Mouse (Mus musculus) liver, embryonic 15.5 days (tissue): ENCODE measurements at regions not wholly inside any gene's neighbourhood (a gene's known extent, or its start where the extent isn't known, plus 50 kb on each side); places are given as distances from the start of the nearest gene placed in this dataset.
A peak's percentile ranks its signal among the peaks of the same experiment; 100 is the strongest.

Source experiments
- ATAC-seq: fragments of 200-750 bp; cut with Nextera tagmentation; 2 replicates; pipeline ENCODE4 v1.8.0; 2017; ENCODE audit warnings: moderate number of reproducible peaks, mild to moderate bottlenecking, moderate library complexity; ENCODE audit not compliant: insufficient read depth
- H3K27ac ChIP-seq: fragments of 300-500 bp; sonication (generic); replicated peaks from 2 replicates; pipeline ENCODE4 v1.5.1; 2015; ENCODE audit warnings: mild to moderate bottlenecking, inconsistent platforms
- H3K27me3 ChIP-seq: fragments of 300-500 bp; sonication (generic); 2 replicates; pipeline ENCODE4 v1.6.1; 2015; ENCODE audit warnings: mild to moderate bottlenecking, inconsistent platforms
- H3K36me3 ChIP-seq: fragments of 300-500 bp; sonication (generic); replicated peaks from 2 replicates; pipeline ENCODE4 v1.6.1; 2015; ENCODE audit warnings: moderate library complexity, mild to moderate bottlenecking, inconsistent platforms
- H3K4me1 ChIP-seq: fragments of 300-500 bp; sonication (generic); replicated peaks from 2 replicates; pipeline ENCODE4 v1.6.1; 2015; ENCODE audit warnings: inconsistent platforms
- H3K4me2 ChIP-seq: fragments of 300-500 bp; sonication (generic); 2 replicates; pipeline ENCODE4 v1.6.1; 2015; ENCODE audit warnings: moderate library complexity, mild to moderate bottlenecking, inconsistent platforms
- H3K4me3 ChIP-seq: fragments of 300-500 bp; sonication (generic); replicated peaks from 2 replicates; pipeline ENCODE4 v1.5.1; 2015; ENCODE audit warnings: mild to moderate bottlenecking, inconsistent platforms
- H3K9ac ChIP-seq: fragments of 300-500 bp; sonication (generic); 2 replicates; pipeline ENCODE4 v1.6.1; 2015; ENCODE audit warnings: moderate library complexity, mild to moderate bottlenecking, inconsistent platforms
- H3K9me3 ChIP-seq: fragments of 300-500 bp; sonication (generic); replicated peaks from 2 replicates; pipeline ENCODE4 v1.6.1; 2016; ENCODE audit warnings: inconsistent platforms
- WGBS: fragments of 180-500 bp; shearing (Covaris S2); methylation state at CpG from one replicate; pipeline ENCODE4 v1.1.7; 2015; ENCODE audit warnings: mixed read lengths; ENCODE audit not compliant: insufficient replicate concordance; 5-methylcytosine and 5-hydroxymethylcytosine counted together

GRCm38 (mm10) chr12:16060461-16060860 is 243.7 kb upstream of the Trib2 start:
- no peak overlapping the region for H3K27ac ChIP-seq
- H3K4me3 ChIP-seq: no peak overlapping the region
- WGBS: 75% methylated on average over 5 of the region's 5 CpGs
- H3K4me1 ChIP-seq: no peaks in the 10 kb centered on the region
- ATAC-seq: no peak
- H3K36me3 ChIP-seq: no peaks in the 10 kb centered on the region
- H3K4me2 ChIP-seq: no peak overlapping the region
- H3K9me3 ChIP-seq: no peaks in the 10 kb centered on the region
- no peaks in the 10 kb centered on the region for H3K27me3 ChIP-seq
- no peak overlapping the region for H3K9ac ChIP-seq

- no peaks in the 10 kb centered on the region for H3K27me3 ChIP-seq
- H3K4me1 ChIP-seq: no peaks in the 10 kb centered on the region
- no peak overlapping the region for H3K27ac ChIP-seq
- H3K4me3 ChIP-seq: no peak overlapping the region
- H3K4me2 ChIP-seq: no peak overlapping the region
- no peak for ATAC-seq
- H3K9me3 ChIP-seq: no peaks in the 10 kb centered on the region
- WGBS: 65% methylated on average over 3 of the region's 3 CpGs
- no peak overlapping the region for H3K9ac ChIP-seq
- H3K36me3 ChIP-seq: no peaks in the 10 kb centered on the region
These were observed 241.5 kb upstream of the Trib2 start for GRCm38 (mm10) chr12:16058255-16058654.

GRCm38 (mm10) chr12:16056831-16057230 is 240.1 kb upstream of the Trib2 start:
- H3K27ac ChIP-seq: no peak overlapping the region
- no peaks in the 10 kb centered on the region for H3K4me1 ChIP-seq
- H3K4me3 ChIP-seq: no peak overlapping the region
- no peak for ATAC-seq
- no peak overlapping the region for H3K9ac ChIP-seq
- no peaks in the 10 kb centered on the region for H3K36me3 ChIP-seq
- H3K4me2 ChIP-seq: no peak overlapping the region
- WGBS: 70% methylated on average over 2 of the region's 2 CpGs
- H3K27me3 ChIP-seq: no peaks in the 10 kb centered on the region
- H3K9me3 ChIP-seq: no peaks in the 10 kb centered on the region

- Histone ChIP-seq H3K27me3 (no peaks in the 10 kb centered on the region), H3K4me3 (no peak overlapping the region), H3K9ac (no peak overlapping the region), H3K4me2 (no peak overlapping the region), H3K9me3 (no peaks in the 10 kb centered on the region), H3K4me1 (no peaks in the 10 kb centered on the region), H3K36me3 (no peaks in the 10 kb centered on the region), H3K27ac (no peak overlapping the region)
- no peak for ATAC-seq
- 21% methylated on average over 1 of the region's 1 CpGs for WGBS
These were observed 239.5 kb upstream of the Trib2 start for GRCm38 (mm10) chr12:16056216-16056615.

- no peak overlapping the region for H3K4me2 ChIP-seq
- no peak for ATAC-seq
- H3K9me3 ChIP-seq: no peaks in the 10 kb centered on the region
- WGBS: 78% methylated on average over 2 of the region's 2 CpGs
- no peaks in the 10 kb centered on the region for H3K27me3 ChIP-seq
- H3K27ac ChIP-seq: no peak overlapping the region
- H3K4me1 ChIP-seq: no peaks in the 10 kb centered on the region
- H3K36me3 ChIP-seq: no peaks in the 10 kb centered on the region
- H3K9ac ChIP-seq: no peak overlapping the region
- no peak overlapping the region for H3K4me3 ChIP-seq
These were observed 237.9 kb upstream of the Trib2 start for GRCm38 (mm10) chr12:16054591-16054990.

- WGBS: 61% methylated on average over 3 of the region's 3 CpGs
- no peak overlapping the region for H3K9ac ChIP-seq
- no peaks in the 10 kb centered on the region for H3K9me3 ChIP-seq
- no peaks in the 10 kb centered on the region for H3K4me1 ChIP-seq
- H3K27ac ChIP-seq: no peak overlapping the region
- no peak overlapping the region for H3K4me2 ChIP-seq
- H3K4me3 ChIP-seq: no peak overlapping the region
- H3K27me3 ChIP-seq: no peaks in the 10 kb centered on the region
- H3K36me3 ChIP-seq: no peaks in the 10 kb centered on the region
- ATAC-seq: no peak
These were observed 237.0 kb upstream of the Trib2 start for GRCm38 (mm10) chr12:16053735-16054134.

- no peaks in the 10 kb centered on the region for H3K36me3 ChIP-seq
- no peaks in the 10 kb centered on the region for H3K27me3 ChIP-seq
- no peak overlapping the region for H3K27ac ChIP-seq
- no peak for ATAC-seq
- H3K4me2 ChIP-seq: no peak overlapping the region
- no peaks in the 10 kb centered on the region for H3K9me3 ChIP-seq
- 53% methylated on average over 1 of the region's 1 CpGs for WGBS
- no peaks in the 10 kb centered on the region for H3K4me1 ChIP-seq
- H3K9ac ChIP-seq: no peak overlapping the region
- H3K4me3 ChIP-seq: no peak overlapping the region
These were observed 236.3 kb upstream of the Trib2 start for GRCm38 (mm10) chr12:16052998-16053397.

- Histone ChIP-seq H3K9me3 (no peaks in the 10 kb centered on the region), H3K4me2 (no peak overlapping the region), H3K4me1 (0 out of 2 replicates have a peak, but pooled peaks cover 2% of the 10 kb centered on the region), H3K36me3 (no peaks in the 10 kb centered on the region), H3K27ac (no peak overlapping the region), H3K4me3 (no peak overlapping the region), H3K9ac (no peak overlapping the region), H3K27me3 (no peaks in the 10 kb centered on the region)
- 80% methylated on average over 3 of the region's 3 CpGs for WGBS
- ATAC-seq: no peak
These were observed 235.6 kb upstream of the Trib2 start for GRCm38 (mm10) chr12:16052353-16052752.

GRCm38 (mm10) chr12:16051439-16051838 is 234.7 kb upstream of the Trib2 start:
- Histone ChIP-seq H3K27ac (no peak overlapping the region), H3K4me3 (no peak overlapping the region), H3K4me1 (peaks cover 10% of the 10 kb centered on the region; the same call in 1 of the 2 replicates), H3K36me3 (no peaks in the 10 kb centered on the region), H3K9me3 (no peaks in the 10 kb centered on the region), H3K9ac (no peak overlapping the region), H3K27me3 (no peaks in the 10 kb centered on the region), H3K4me2 (no peak overlapping the region)
- WGBS: 68% methylated on average over 2 of the region's 2 CpGs
- ATAC-seq: no peak

GRCm38 (mm10) chr12:16049545-16049944 is 232.8 kb upstream of the Trib2 start:
- 64% methylated on average over 4 of the region's 4 CpGs for WGBS
- ATAC-seq: no peak
- Histone ChIP-seq H3K9ac (no peak overlapping the region), H3K9me3 (no peaks in the 10 kb centered on the region), H3K4me3 (no peak overlapping the region), H3K4me1 (peaks cover 20% of the 10 kb centered on the region; the same call in 1 of the 2 replicates), H3K27me3 (no peaks in the 10 kb centered on the region), H3K27ac (no peak overlapping the region), H3K36me3 (no peaks in the 10 kb centered on the region), H3K4me2 (no peak overlapping the region)

- peak; percentile 88 for ATAC-seq
These were observed 229.9 kb upstream of the Trib2 start for GRCm38 (mm10) chr12:16046643-16047042.

GRCm38 (mm10) chr12:16045791-16046494 is 229.2 kb upstream of the Trib2 start:
- H3K4me3 ChIP-seq: no peak overlapping the region
- no peak for ATAC-seq
- H3K4me1 ChIP-seq: peaks cover 27% of the 10 kb centered on the region
- H3K9me3 ChIP-seq: no peaks in the 10 kb centered on the region
- no peaks in the 10 kb centered on the region for H3K27me3 ChIP-seq
- H3K36me3 ChIP-seq: no peaks in the 10 kb centered on the region
- WGBS: 50% methylated on average over 5 of the region's 5 CpGs
- no peak overlapping the region for H3K9ac ChIP-seq
- H3K4me2 ChIP-seq: 0 out of 2 replicates have a peak overlapping the region, but pooled peaks have one; percentile 8
- H3K27ac ChIP-seq: peak overlapping the region; percentile 10; the same call in 1 of the 2 replicates

More at GRCm38 (mm10) chr12:16046643-16047042, 229.9 kb upstream of the Trib2 start:
- H3K4me3 ChIP-seq: no peak overlapping the region
- H3K27ac ChIP-seq: peak overlapping the region; percentile 10; the same call in 1 of the 2 replicates
- H3K36me3 ChIP-seq: no peaks in the 10 kb centered on the region
- H3K4me2 ChIP-seq: peak overlapping the region; percentile 8; the same call in 1 of the 2 replicates
- WGBS: 11% methylated on average over 1 of the region's 1 CpGs
- H3K9me3 ChIP-seq: no peaks in the 10 kb centered on the region
- H3K4me1 ChIP-seq: peaks cover 27% of the 10 kb centered on the region
- H3K9ac ChIP-seq: no peak overlapping the region
- H3K27me3 ChIP-seq: no peaks in the 10 kb centered on the region
